16 mouse cellular contexts compared by ENCODE assay signal in genomic region chr12:82384719-82385118, GRCm38 (mm10).
A peak's percentile ranks its signal among the peaks of the same experiment; 100 is the strongest.
DNase-seq lines count a peak whose midpoint lies in the region; ATAC-seq lines count a peak whose summit lies in the region.
"Had no signal": no experiment of that assay in that cellular context is flagged by ENCODE, and none has a peak within 500 bp of the region (broad histone marks: within the 10 kb centered on the region; RNA-seq: fewer than 3 reads in every experiment).

No protein-coding gene starts in this region.

- ATAC-seq in cerebellum, adult (ENCODE audit: insufficient number of reproducible peaks, low FRiP score, low TSS enrichment): peak; percentile 71
- ATAC-seq: CD4-positive, CD25-positive, alpha-beta regulatory T cell, adult 4 months; intestine, embryonic 16.5 days had no signal

- no peak for DNase-seq in cerebellum, postnatal 4 days (ENCODE audit: low spot score in 2 of 2)
- DNase-seq in kidney, adult 8-10 months: peak; percentile 41 to 45
- no peak for DNase-seq in kidney, postnatal 14 days
- peak; percentile 95 for DNase-seq in brain, adult 2 months (ENCODE audit: low read depth, low spot score)
- DNase-seq in cerebellum, adult 9-11 months: peak; percentile 87
- DNase-seq in right cerebral cortex, postnatal 4 days: no peak
- DNase-seq in adrenal gland, adult (ENCODE audit: inconsistent age in 2 of 2, low spot score in 1 of 2): no peak
- DNase-seq: gastrocnemius, postnatal 36 days; heart, postnatal 14 days; left cerebral cortex, postnatal 4 days; lung, adult 18-20 months; lung, postnatal 36 days; thymus, postnatal 25 days had no signal

Comparison
In these comparisons a context has a peak if more than half of its experiments do, and no peak if none do; other contexts are left out.
1. DNase-seq: peak in kidney, adult 8-10 months (2 of 2), brain, adult 2 months (single experiment) and cerebellum, adult 9-11 months (single experiment); none in cerebellum, postnatal 4 days (0 of 2), kidney, postnatal 14 days (single experiment), right cerebral cortex, postnatal 4 days (single experiment) and adrenal gland, adult (0 of 2).